Mouse (Mus musculus) heart, adult 11 months (tissue): ENCODE measurements around the gene Rab31.

ENCODE experiments used
- DNase-seq: peaks from one replicate; pipeline ENCODE4 v3.0.0; 2022

Gene Rab31

GRCm38 (mm10) chr17:65771951-65772934 lies at the start of gene Rab31:
Gene Rab31, minus strand, starts transcription at chr17:65772752.
- DNase-seq = peak; percentile 99

GRCm38 (mm10) chr17:65820197-65820596 lies 47.6 kb upstream of the Rab31 start:
- DNase-seq = no peak

GRCm38 (mm10) chr17:65813763-65814162 lies 41.2 kb upstream of the Rab31 start:
- DNase-seq = peak; percentile 68

- peak; percentile 52 for DNase-seq
These were observed 38.5 kb upstream of the Rab31 start for GRCm38 (mm10) chr17:65811032-65811431.

- DNase-seq = peak; percentile 50
These were observed 33.9 kb upstream of the Rab31 start for GRCm38 (mm10) chr17:65806416-65806815.

- DNase-seq = peak; percentile 74
These were observed 33.4 kb upstream of the Rab31 start for GRCm38 (mm10) chr17:65805966-65806365.

GRCm38 (mm10) chr17:65802026-65802425 lies 29.5 kb upstream of the Rab31 start:
- peak; percentile 82 for DNase-seq

GRCm38 (mm10) chr17:65800451-65800850 lies 27.9 kb upstream of the Rab31 start:
- peak; percentile 52 for DNase-seq

GRCm38 (mm10) chr17:65799353-65799752 lies 26.8 kb upstream of the Rab31 start:
- peak; percentile 83 for DNase-seq

GRCm38 (mm10) chr17:65798446-65798845 lies 25.9 kb upstream of the Rab31 start:
- DNase-seq = peak; percentile 69

GRCm38 (mm10) chr17:65796056-65796455 lies 23.5 kb upstream of the Rab31 start:
- DNase-seq = no peak

- peak; percentile 82 for DNase-seq
These were observed 21.7 kb upstream of the Rab31 start for GRCm38 (mm10) chr17:65794096-65794850.

- DNase-seq = peak; percentile 79
These were observed 20.9 kb upstream of the Rab31 start for GRCm38 (mm10) chr17:65793307-65793930.

- peak; percentile 35 for DNase-seq
These were observed 18.6 kb upstream of the Rab31 start for GRCm38 (mm10) chr17:65791161-65791560.

GRCm38 (mm10) chr17:65789576-65789975 lies 17.0 kb upstream of the Rab31 start:
- DNase-seq = peak; percentile 87

- DNase-seq = peak; percentile 98
These were observed 16.2 kb upstream of the Rab31 start for GRCm38 (mm10) chr17:65788542-65789291.

GRCm38 (mm10) chr17:65787261-65787660 lies 14.7 kb upstream of the Rab31 start:
- DNase-seq = peak; percentile 85

GRCm38 (mm10) chr17:65786225-65786624 lies 13.7 kb upstream of the Rab31 start:
- DNase-seq = peak; percentile 92

- peak; percentile 75 for DNase-seq
These were observed 13.2 kb upstream of the Rab31 start for GRCm38 (mm10) chr17:65785707-65786106.

GRCm38 (mm10) chr17:65784610-65785140 lies 12.1 kb upstream of the Rab31 start:
- peak; percentile 93 for DNase-seq

GRCm38 (mm10) chr17:65783182-65784161 lies 10.9 kb upstream of the Rab31 start:
- peak; percentile 99 for DNase-seq
